Mouse (Mus musculus) left cerebral cortex, adult 8-10 months (tissue): ENCODE data around the gene Tnpo3. TPM values are rescaled to one million over a fixed set of nuclear protein-coding genes. Genes with fewer than 3 reads are reported as not detected.
"Not testable (repeated sequence)": the region's sequence is repeated elsewhere in the genome, so short reads cannot be mapped to it uniquely, and the experiment has no call there.

Source experiments
- DNase-seq, 2 experiments: peaks; one replicate each; pipeline ENCODE4 v3.0.0; 2022; ENCODE audit warnings: low spot score in 2 of 2
- total RNA-seq, 4 experiments: library from RNA; stranded (reverse); gene quantifications; 2 replicates each; pipeline ENCODE4 v1.2.4; 2022

The Tnpo3 gene
- total RNA-seq, 4 experiments from 2014 or later = 64.5 to 75.1 (median 70.3) TPM

GRCm38 (mm10) chr6:29620840-29621543, 11.3 kb upstream of the Tnpo3 start:
- DNase-seq = no peak

DNA sequence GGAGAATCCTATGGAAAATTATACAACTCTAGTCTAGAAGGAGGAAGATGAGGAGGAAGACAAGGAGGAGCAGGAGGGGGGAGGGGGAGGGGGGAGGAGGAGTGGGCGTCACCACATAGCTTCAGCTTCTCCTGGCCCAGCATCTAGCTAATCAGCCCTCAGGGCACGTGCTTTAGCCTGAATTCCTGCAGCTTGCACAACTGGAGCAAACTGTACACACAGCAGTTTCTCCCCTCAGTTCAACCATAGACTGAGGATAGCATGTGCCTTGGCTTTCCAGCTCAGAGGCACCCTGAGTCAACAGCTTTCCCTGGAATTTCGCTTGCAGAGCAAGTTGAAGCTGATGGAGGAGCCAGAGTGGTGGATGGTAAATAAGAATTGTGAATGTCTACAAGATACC, 10.5 kb upstream of the Tnpo3 start:
- DNase-seq = no peak

- not testable (repeated sequence) for DNase-seq
Observed at GRCm38 (mm10) chr6:29610020-29610640, 443 bp upstream of the Tnpo3 start.

DNA sequence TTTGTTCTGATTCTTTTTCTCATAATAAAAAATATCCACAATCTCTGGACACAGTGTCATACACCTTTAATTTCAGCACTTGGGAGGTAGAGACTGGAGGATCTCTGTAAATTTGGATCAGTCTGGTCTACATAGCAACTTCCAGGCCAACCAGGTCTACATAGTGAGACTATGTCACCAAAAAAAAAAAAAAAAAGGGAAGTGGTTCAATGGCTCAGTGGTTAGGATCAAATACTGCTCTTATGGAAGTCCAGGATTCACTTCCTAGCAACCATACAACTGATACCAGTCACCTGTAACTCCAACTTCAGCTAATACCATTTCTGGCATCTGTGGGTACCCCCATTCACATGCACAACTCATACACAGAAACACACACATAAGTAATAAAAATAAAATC, 9.5 kb downstream of the Tnpo3 start:
- no peak for DNase-seq

DNA sequence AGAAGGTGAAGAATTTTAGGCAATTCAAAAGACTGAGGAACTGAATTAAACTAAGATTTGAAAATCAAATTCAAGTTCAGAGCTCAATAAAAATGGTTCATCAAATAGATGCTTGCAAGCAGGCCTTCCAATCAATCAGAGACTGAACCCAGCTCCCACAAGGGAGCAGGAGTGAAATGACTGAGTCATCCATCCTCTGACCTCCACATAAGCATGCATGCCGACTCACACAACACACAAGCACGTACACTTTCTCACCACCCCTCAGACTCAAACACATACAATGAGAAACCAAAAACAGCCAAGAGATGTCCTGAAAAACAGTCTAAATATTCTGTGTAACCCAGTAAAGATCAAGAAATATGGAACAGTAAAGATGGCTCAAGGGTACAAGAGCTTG, 14.0 kb downstream of the Tnpo3 start:
- no peak for DNase-seq

GRCm38 (mm10) chr6:29581202-29581601, 28.5 kb downstream of the Tnpo3 start:
- DNase-seq = no peak

DNA sequence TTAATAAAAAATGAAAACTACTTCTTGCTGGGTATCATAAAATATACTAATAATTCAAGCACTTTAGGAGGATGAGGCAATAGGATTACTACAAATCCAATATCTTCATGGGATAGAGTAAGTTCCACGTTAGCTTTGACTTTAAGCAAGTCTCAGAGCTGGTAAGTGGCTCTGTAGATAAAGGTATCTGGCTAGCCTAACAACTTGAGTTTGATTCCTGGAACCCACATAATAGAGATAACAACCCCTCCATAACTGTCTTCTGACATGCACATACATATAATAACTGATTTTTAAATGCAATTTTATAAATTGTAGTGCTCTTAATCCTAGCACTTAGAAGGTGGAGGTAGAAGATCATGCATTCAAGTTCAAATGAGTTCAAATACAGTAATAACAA, 28.9 kb downstream of the Tnpo3 start:
- no peak for DNase-seq

DNA sequence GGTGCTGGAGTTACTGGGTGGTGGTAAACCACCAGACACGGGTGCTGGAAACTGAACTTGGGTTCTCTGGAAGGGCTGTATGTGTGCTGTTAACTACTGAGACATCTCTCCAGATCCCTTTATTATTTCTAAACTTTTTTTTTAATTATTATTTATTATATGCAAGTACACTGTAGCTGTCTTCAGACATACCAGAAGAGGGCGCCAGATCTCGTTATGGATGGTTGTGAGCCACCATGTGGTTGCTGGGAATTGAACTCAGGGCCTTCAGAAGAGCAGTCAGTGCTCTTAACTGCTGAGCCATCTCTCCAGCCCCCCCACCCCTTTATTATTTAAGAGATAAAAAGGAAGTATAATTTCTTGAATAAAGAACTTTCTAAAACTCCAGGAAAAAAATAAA, 33.3 kb downstream of the Tnpo3 start:
- DNase-seq = not testable (repeated sequence)

DNA sequence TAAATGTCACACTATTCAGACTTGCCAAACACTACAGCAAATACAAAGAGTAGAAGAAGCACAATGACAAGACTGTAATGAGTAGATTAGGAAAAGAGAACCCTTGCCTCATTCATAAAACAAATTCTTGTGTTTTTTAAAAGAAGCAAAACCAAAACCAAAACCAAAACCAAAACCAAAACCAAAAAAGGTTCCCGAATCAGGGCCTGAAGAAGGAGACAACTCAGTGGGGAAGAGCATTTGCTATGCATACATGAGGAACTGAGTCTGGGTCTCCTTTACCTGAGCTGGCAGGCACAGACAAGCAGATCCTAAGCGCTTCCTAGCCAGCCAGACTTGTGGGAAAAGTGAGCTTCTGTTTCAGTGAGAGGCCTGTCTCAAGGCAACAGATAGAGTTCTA, 52.6 kb downstream of the Tnpo3 start:
- DNase-seq = no peak

DNA sequence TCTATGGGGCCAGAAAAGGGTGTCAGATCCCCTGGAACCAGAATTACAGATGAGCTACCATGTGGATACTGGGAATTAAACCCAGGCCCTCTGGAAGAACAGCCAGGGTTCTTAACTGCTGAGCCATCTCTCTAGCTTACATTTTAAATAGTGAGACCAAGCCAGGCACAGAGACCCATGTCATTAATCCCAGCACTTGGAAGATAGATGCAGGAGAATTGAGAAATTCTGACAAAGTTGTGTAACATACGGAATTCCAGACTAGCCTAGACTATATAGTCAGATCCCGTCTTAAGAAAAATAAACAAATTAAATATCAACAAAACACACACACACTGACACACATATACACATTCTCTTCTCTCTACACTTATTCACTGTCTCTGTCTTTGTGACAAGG, 57.2 kb downstream of the Tnpo3 start:
- DNase-seq = no peak

DNA sequence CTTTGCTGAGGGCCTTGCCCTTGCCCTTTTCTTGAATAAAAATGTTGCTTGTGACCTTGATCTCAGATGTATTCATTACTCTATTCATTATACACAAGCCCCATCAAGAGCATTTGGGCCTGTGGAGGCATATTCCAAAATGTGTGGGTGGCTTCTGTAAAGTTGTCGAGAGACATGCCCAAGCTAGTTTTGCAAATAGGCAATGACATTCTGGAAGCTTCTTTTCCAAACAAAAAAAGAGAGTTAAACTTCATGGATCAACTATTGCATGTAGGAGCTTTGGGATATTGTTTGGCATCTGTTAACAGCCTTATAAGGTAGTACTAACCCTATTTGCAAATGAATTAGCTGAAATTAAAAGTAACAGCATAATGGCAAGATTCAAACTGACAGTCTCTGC, 61.6 kb downstream of the Tnpo3 start:
- no peak for DNase-seq

- no peak for DNase-seq
Observed at GRCm38 (mm10) chr6:29547582-29547981, 62.1 kb downstream of the Tnpo3 start.

DNA sequence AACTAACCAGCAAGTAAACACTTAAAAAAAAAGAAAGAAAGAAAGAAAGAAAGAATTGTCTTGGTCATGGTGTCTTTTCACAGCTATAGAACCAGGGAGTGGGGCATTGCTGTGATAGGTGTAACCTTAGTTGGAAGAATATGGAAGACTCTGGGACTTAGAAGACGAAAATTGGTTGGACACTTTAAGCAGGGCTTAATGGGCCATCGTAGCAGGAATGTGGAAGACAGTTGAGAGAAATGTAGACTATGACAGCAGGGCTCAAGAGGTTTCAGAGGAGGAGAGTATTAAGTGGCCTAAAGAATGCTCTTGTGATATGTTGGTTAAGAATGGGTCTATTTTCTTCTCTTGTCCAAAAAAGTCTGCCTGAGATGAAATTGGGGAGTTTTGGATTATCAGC, 64.1 kb downstream of the Tnpo3 start:
- DNase-seq = no peak

GRCm38 (mm10) chr6:29540956-29541355, 68.7 kb downstream of the Tnpo3 start:
- no peak for DNase-seq

GRCm38 (mm10) chr6:29540223-29540622, 69.5 kb downstream of the Tnpo3 start:
- no peak for DNase-seq

GRCm38 (mm10) chr6:29539502-29539901, 70.2 kb downstream of the Tnpo3 start:
- DNase-seq = no peak

GRCm38 (mm10) chr6:29537221-29537620, 72.5 kb downstream of the Tnpo3 start:
- DNase-seq = no peak

DNA sequence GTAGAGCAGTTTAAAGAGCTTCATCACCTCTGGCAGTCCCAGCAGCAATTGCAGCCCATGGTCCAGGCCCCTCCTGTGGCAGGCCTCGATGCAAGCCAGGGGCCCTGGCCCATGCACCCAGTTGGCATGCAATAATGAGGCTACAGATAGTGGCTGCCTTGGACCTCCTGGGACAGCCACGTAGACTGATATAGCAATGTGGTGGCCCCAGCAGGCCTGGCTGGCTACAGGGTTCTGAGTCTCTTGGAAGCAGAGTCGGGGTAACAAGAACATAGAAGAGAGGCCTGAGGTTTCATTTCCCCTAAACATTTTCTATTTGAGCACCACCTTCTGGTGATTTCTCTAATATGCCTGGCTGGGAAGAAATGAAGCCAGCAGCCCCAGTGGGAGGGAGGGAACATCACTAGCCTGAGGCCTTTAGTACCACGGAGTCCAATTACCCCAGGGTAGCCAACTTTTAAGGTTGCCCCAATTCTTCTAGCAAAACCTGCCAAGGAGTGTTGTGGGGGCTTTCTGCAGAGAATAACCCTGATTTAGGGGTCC, 73.0 kb downstream of the Tnpo3 start:
- DNase-seq = no peak

GRCm38 (mm10) chr6:29535316-29535715, 74.4 kb downstream of the Tnpo3 start:
- no peak for DNase-seq

DNA sequence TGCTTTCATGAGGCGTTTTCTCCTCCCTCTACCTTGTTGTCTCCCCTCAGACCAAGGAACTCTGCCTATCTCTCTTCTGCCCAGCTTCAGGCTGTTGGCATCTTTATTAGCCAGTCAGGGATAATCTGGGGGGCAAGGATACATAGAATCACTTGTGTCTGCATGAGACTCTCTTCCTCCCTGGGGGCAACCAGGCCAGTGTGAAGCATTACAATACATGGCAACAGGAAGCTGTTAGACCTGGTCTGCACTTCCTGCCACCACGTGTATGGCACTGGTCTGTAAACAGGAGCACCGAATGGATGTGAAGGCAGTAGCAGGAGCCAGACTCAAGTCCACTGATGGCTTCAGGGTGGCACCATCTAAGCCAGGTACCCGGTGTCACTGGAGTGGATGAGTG, 79.6 kb downstream of the Tnpo3 start:
- DNase-seq = no peak

- DNase-seq = no peak
Observed at GRCm38 (mm10) chr6:29529444-29529820, 80.3 kb downstream of the Tnpo3 start.

- no peak for DNase-seq
Observed at GRCm38 (mm10) chr6:29528561-29529443, 80.9 kb downstream of the Tnpo3 start.
